Mouse (Mus musculus) retina, adult 2 months (tissue): Measurements from ENCODE around the gene Ugt1a7c.

Source experiments
- DNase-seq: peaks from one replicate; pipeline ENCODE4 v3.0.0-alpha.2; 2012; ENCODE audit warnings: low read depth, low spot score

Gene Ugt1a7c

GRCm38 (mm10) chr1:88195687-88196086, 100.8 kb downstream of the Ugt1a7c start:
- DNase-seq: no peak

GRCm38 (mm10) chr1:88197443-88197842, 102.6 kb downstream of the Ugt1a7c start:
- no peak for DNase-seq

- DNase-seq: no peak
Observed at GRCm38 (mm10) chr1:88199996-88200395, 105.1 kb downstream of the Ugt1a7c start.

GRCm38 (mm10) chr1:88200456-88200855, 105.6 kb downstream of the Ugt1a7c start, which contains the start of gene Ugt1a2:
TSS of gene Ugt1a2 (plus strand) at chr1:88200601.
- no peak for DNase-seq

GRCm38 (mm10) chr1:88205294-88205922, 110.5 kb downstream of the Ugt1a7c start, which contains the start of gene Dnajb3:
TSS of gene Dnajb3 (minus strand) at chr1:88205782.
- no peak for DNase-seq

GRCm38 (mm10) chr1:88206843-88207479, 112.1 kb downstream of the Ugt1a7c start:
- no peak for DNase-seq

GRCm38 (mm10) chr1:88211812-88212211, 117.0 kb downstream of the Ugt1a7c start, which contains the start of gene Ugt1a1:
TSS of gene Ugt1a1 (plus strand) at chr1:88211959.
- DNase-seq: no peak

GRCm38 (mm10) chr1:88212341-88213045, 117.6 kb downstream of the Ugt1a7c start:
- no peak for DNase-seq

- no peak for DNase-seq
Observed at GRCm38 (mm10) chr1:88213061-88213460, 118.2 kb downstream of the Ugt1a7c start.

- no peak for DNase-seq
Observed at GRCm38 (mm10) chr1:88213766-88214461, 119.1 kb downstream of the Ugt1a7c start.

- no peak for DNase-seq
Observed at GRCm38 (mm10) chr1:88214462-88214952, 119.6 kb downstream of the Ugt1a7c start.

- no peak for DNase-seq
Observed at GRCm38 (mm10) chr1:88215466-88216380, 120.9 kb downstream of the Ugt1a7c start.

- DNase-seq: no peak
Observed at GRCm38 (mm10) chr1:88216551-88216950, 121.7 kb downstream of the Ugt1a7c start.

- DNase-seq: no peak
Observed at GRCm38 (mm10) chr1:88217144-88217543, 122.3 kb downstream of the Ugt1a7c start.

- no peak for DNase-seq
Observed at GRCm38 (mm10) chr1:88217576-88217975, 122.7 kb downstream of the Ugt1a7c start.

GRCm38 (mm10) chr1:88218051-88218450, 123.2 kb downstream of the Ugt1a7c start:
- DNase-seq: no peak

GRCm38 (mm10) chr1:88218591-88218990, 123.7 kb downstream of the Ugt1a7c start:
- DNase-seq: no peak

GRCm38 (mm10) chr1:88219054-88219453, 124.2 kb downstream of the Ugt1a7c start:
- DNase-seq: no peak

- DNase-seq: no peak
Observed at GRCm38 (mm10) chr1:88220336-88220735, 125.5 kb downstream of the Ugt1a7c start.

GRCm38 (mm10) chr1:88222216-88222615, 127.4 kb downstream of the Ugt1a7c start:
- DNase-seq: no peak
